Mouse (Mus musculus) liver, embryonic 13.5 days (tissue): ENCODE results near the gene Kdelc1. TPM values are rescaled to one million over a fixed set of nuclear protein-coding genes. Genes with fewer than 3 reads are reported as not detected.

Source experiments
- ATAC-seq: fragments of 200-750 bp; cut with Nextera tagmentation; 2 replicates; pipeline ENCODE4 v1.8.0; 2017; ENCODE audit warnings: low read depth, mild to moderate bottlenecking, moderate number of reproducible peaks, moderate library complexity
- DNase-seq: peaks from one replicate; pipeline ENCODE4 v3.0.0; 2022
- H3K27ac ChIP-seq: fragments of 300-500 bp; sonication (generic); 2 replicates; pipeline ENCODE4 v1.5.1; 2015; ENCODE audit warnings: moderate library complexity, mild to moderate bottlenecking, inconsistent platforms
- H3K27me3 ChIP-seq: fragments of 300-500 bp; sonication (generic); 2 replicates; pipeline ENCODE4 v1.6.1; 2015; ENCODE audit warnings: mild to moderate bottlenecking, inconsistent platforms
- H3K36me3 ChIP-seq: fragments of 300-500 bp; sonication (generic); 2 replicates; pipeline ENCODE4 v1.6.1; 2015; ENCODE audit warnings: mild to moderate bottlenecking, inconsistent platforms
- H3K4me1 ChIP-seq: fragments of 300-500 bp; sonication (generic); replicated peaks from 2 replicates; pipeline ENCODE4 v1.6.1; 2015; ENCODE audit warnings: inconsistent platforms
- H3K4me2 ChIP-seq: fragments of 300-500 bp; sonication (generic); 2 replicates; pipeline ENCODE4 v1.6.1; 2015; ENCODE audit warnings: inconsistent platforms, mild to moderate bottlenecking, moderate library complexity
- H3K4me3 ChIP-seq: fragments of 300-500 bp; sonication (generic); replicated peaks from 2 replicates; pipeline ENCODE4 v1.5.1; 2015; ENCODE audit warnings: mild to moderate bottlenecking, inconsistent platforms
- H3K9ac ChIP-seq: fragments of 300-500 bp; sonication (generic); 2 replicates; pipeline ENCODE4 v1.6.1; 2015; ENCODE audit warnings: mild to moderate bottlenecking, inconsistent platforms
- H3K9me3 ChIP-seq: fragments of 300-500 bp; sonication (generic); replicated peaks from 2 replicates; pipeline ENCODE4 v1.6.1; 2016; ENCODE audit warnings: inconsistent platforms
- WGBS: fragments of 180-500 bp; shearing (Covaris S2); methylation state at CpG from one replicate; pipeline ENCODE4 v1.1.7; 2015; ENCODE audit not compliant: insufficient replicate concordance; 5-methylcytosine and 5-hydroxymethylcytosine counted together
- polyA plus RNA-seq: library from polyadenylated mRNA; unstranded; fragments of >200 nt; fragmentation: Nextera tagmentation; extraction: Ambion mirVana; gene quantifications from 2 replicates; pipeline ENCODE4 v1.2.1, GENCODE M21; 2015

The Kdelc1 gene
- 21.6 and 24.1 TPM in 2 replicates for polyA plus RNA-seq

DNA sequence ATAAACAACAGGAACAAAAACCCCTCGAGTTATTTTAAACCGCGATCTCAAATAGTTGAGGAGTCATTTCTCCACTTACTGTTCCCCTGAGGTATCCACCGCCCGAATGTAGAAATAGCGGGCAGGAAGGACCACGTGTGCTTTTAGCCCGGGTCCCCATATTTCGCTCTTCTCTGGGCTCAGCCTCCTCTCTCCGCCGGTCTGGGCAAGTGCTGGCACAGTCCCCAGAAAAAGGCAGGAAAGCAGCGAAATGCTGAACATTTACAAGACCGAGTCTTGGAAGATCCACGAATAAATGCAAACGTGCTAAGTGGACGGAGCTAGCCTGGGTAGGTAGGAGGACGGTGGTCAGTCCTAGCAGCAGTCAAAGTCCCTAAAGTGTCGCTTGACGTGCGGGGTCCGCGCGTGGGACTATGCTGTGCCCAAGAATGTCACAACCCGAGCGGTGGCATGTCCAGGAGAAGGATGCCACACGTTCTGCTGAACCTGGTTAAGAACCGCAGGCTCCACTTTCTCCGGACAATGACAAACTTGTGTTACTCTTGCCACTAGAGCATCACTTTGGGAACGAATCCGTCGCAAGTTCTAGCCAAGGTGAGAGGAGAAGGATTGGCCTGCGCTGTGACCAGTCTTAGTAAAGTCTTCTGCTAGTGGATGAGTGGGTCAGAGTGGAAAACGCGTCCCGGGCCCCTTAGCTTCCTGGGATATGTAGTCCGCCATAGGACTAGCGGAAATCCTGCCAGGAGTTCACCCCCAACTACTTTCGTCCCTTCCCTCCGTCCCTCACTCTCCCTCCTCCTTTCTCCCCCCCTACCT, at the start of gene Kdelc1, which contains the start of gene Bivm:
Kdelc1 (minus strand) TSS at position 570 of the 816 bp plus-strand sequence.
Bivm (plus strand) TSS at position 719 of the 816 bp plus-strand sequence.
- Histone ChIP-seq H3K27me3 (no peaks in the 10 kb centered on the region), H3K9ac (peak within 1 kb of the TSS; percentile 77), H3K4me2 (peak within 1 kb of the TSS; percentile 92), H3K4me3 (peak within 1 kb of the TSS; percentile 74), H3K9me3 (no peaks in the 10 kb centered on the region), H3K27ac (peak within 1 kb of the TSS; percentile 84), H3K36me3 (peaks cover 16% of the 10 kb centered on the region), H3K4me1 (peaks cover 17% of the 10 kb centered on the region)
- peak; percentile 78 for DNase-seq
- peak; percentile 91 for ATAC-seq
- WGBS: under 1% methylated on average over 39 of the region's 39 CpGs

DNA sequence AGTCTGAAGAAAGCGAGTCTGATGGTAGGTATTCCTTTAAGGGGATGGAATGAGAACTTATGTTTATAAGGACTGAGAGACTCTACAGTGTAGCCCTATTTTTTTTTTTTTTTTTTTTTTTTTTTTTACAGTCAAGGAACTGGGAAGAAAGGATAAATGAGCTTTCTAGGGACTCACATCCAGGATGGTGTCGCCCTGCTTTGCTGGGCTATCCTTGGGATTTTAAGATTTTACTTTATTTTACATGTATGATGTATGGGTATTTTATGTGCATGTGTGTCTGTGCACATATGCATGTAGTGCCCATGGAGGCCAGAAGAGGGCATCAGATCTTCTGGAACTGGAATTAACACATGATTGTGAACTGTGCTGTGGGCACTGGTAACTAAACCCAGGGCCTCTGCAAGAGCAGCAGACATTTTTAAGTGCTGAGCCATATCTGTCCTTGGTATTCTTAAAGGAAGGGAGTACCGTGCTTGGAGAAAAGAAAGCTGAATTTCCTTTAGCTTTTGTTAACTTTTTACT, 49.3 kb upstream of the Kdelc1 start:
- Histone ChIP-seq H3K27ac (no peak overlapping the region), H3K27me3 (no peaks in the 10 kb centered on the region), H3K9me3 (no peaks in the 10 kb centered on the region), H3K36me3 (peaks cover 57% of the 10 kb centered on the region), H3K9ac (no peak overlapping the region), H3K4me3 (no peak overlapping the region), H3K4me1 (no peaks in the 10 kb centered on the region), H3K4me2 (no peak overlapping the region)
- WGBS: 81% methylated on average over 3 of the region's 3 CpGs
- no peak for DNase-seq
- ATAC-seq: no peak

DNA sequence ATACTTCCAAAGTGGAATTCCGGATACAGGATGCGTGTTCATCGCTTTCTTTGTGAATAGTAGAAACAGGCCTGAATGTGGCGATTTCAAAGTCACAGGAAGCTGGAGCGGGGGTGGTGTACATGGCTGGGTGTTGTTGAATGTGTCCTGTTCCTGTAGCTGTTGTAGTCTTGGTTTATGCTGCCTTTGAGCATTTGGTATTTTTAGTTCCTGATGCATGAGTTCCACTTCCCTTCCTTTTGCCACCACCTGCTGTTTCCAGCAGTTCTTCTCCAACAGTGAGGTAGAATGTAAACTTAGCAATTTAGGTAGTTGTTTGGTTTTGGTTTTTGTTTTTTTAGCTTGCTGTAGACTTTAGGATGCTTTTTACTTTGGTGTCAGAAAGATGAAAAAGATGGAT, 43.8 kb upstream of the Kdelc1 start:
- Histone ChIP-seq H3K4me3 (no peak overlapping the region), H3K9me3 (no peaks in the 10 kb centered on the region), H3K4me2 (no peak overlapping the region), H3K27me3 (no peaks in the 10 kb centered on the region), H3K4me1 (no peaks in the 10 kb centered on the region), H3K27ac (no peak overlapping the region), H3K9ac (no peak overlapping the region), H3K36me3 (peaks cover 67% of the 10 kb centered on the region)
- ATAC-seq (no peak), DNase-seq (no peak)
- 83% methylated on average over 5 of the region's 5 CpGs for WGBS

DNA sequence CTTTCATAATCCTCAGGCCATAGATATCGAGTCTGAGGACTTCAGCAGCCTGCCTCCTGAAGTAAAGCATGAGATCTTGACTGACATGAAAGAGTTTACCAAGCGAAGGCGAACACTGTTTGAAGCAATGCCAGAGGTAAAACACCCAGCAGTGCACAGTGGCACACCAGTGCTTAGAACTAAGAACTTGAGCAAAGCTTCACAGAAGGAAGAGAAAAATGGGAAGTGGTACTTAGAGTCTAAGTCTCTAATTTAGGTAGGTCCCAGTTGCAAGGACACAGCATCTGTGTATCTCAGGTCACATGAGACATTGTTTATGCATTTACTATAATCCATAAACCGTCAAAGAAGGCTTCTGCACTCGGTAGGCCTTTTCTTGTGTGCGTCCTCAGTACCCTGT, 43.2 kb upstream of the Kdelc1 start:
- no peaks in the 10 kb centered on the region for H3K4me1 ChIP-seq
- no peaks in the 10 kb centered on the region for H3K9me3 ChIP-seq
- no peak overlapping the region for H3K4me3 ChIP-seq
- H3K27me3 ChIP-seq: no peaks in the 10 kb centered on the region
- no peak for DNase-seq
- no peak for ATAC-seq
- peaks cover 62% of the 10 kb centered on the region for H3K36me3 ChIP-seq
- WGBS: 83% methylated on average over 6 of the region's 6 CpGs
- no peak overlapping the region for H3K9ac ChIP-seq
- no peak overlapping the region for H3K4me2 ChIP-seq
- no peak overlapping the region for H3K27ac ChIP-seq

DNA sequence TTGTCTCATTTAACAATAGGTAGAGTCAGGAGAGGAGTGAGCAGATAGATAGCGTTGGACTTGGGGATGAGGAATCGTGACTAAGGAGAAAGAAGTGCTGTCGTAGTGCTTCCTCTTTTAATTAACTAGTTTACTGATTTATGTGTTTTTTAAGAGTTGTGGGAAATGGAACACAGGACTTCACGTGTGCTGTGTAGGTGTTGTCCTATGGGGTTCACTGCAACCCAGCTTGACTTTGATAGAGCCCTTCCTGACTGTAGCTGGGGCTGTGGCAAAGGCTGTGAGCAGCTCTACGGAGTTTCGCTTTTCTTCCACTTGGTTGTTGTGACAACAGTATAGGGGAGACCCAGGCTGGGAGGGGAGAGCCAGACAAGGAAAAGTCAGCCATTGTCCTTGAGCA, 39.7 kb upstream of the Kdelc1 start:
- DNase-seq (no peak), ATAC-seq (no peak)
- no peaks in the 10 kb centered on the region for H3K27me3 ChIP-seq
- no peak overlapping the region for H3K4me3 ChIP-seq
- no peak overlapping the region for H3K27ac ChIP-seq
- peaks cover 45% of the 10 kb centered on the region for H3K36me3 ChIP-seq
- no peak overlapping the region for H3K9ac ChIP-seq
- 77% methylated on average over 6 of the region's 6 CpGs for WGBS
- H3K4me2 ChIP-seq: no peak overlapping the region
- no peaks in the 10 kb centered on the region for H3K9me3 ChIP-seq
- no peaks in the 10 kb centered on the region for H3K4me1 ChIP-seq

DNA sequence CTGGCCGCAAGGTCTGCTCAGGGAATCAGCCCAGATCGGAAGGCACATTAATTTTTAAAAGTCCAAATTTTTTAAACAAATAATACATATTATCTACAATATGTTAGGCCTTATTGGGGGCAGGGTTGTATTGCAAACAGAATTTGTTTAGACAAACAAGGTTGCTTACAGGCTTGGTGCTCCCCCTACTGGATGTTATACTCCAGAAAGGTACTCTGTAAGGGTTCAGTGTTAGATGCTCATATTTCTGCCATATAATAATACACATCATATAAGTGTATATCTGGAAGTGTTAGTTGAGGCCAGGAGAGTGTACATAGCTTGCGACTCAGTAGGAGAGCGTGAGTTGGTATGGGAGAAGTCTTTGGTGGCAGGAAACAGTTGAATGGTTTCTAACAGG, 36.7 kb upstream of the Kdelc1 start:
- Histone ChIP-seq H3K27me3 (no peaks in the 10 kb centered on the region), H3K4me3 (no peak overlapping the region), H3K9ac (no peak overlapping the region), H3K27ac (no peak overlapping the region), H3K4me2 (no peak overlapping the region), H3K4me1 (no peaks in the 10 kb centered on the region), H3K36me3 (peaks cover 23% of the 10 kb centered on the region), H3K9me3 (no peaks in the 10 kb centered on the region)
- ATAC-seq: peak; percentile 45; the same call in 1 of the 2 replicates
- 79% methylated on average over 4 of the region's 4 CpGs for WGBS
- DNase-seq: no peak

DNA sequence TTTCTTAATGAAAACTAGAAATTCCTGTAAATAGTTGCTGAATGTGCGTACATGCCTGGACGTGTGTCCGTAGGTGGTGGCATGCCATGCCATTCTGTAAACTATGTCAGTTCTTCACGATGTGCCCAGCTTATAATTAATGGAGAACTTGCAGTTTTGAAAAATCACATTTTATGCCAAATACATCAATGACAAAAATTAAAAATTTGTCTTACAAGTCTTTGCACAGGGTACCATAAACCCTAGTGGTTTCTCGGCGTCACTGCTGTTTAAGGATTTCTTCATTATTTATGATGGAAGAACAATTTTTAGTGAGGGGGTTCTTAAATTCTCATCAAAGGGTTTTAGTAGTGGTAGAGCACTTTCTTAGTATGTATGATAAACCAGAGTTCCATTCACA, 30.1 kb upstream of the Kdelc1 start:
- no peaks in the 10 kb centered on the region for H3K9me3 ChIP-seq
- no peaks in the 10 kb centered on the region for H3K36me3 ChIP-seq
- WGBS: 43% methylated on average over 6 of the region's 6 CpGs
- H3K4me2 ChIP-seq: peak overlapping the region; percentile 88
- no peak for ATAC-seq
- peak overlapping the region; percentile 89; the same call in 1 of the 2 replicates for H3K27ac ChIP-seq
- H3K4me1 ChIP-seq: peaks cover 12% of the 10 kb centered on the region
- H3K27me3 ChIP-seq: no peaks in the 10 kb centered on the region
- peak overlapping the region; percentile 91 for H3K4me3 ChIP-seq
- H3K9ac ChIP-seq: peak overlapping the region; percentile 90
- no peak for DNase-seq

DNA sequence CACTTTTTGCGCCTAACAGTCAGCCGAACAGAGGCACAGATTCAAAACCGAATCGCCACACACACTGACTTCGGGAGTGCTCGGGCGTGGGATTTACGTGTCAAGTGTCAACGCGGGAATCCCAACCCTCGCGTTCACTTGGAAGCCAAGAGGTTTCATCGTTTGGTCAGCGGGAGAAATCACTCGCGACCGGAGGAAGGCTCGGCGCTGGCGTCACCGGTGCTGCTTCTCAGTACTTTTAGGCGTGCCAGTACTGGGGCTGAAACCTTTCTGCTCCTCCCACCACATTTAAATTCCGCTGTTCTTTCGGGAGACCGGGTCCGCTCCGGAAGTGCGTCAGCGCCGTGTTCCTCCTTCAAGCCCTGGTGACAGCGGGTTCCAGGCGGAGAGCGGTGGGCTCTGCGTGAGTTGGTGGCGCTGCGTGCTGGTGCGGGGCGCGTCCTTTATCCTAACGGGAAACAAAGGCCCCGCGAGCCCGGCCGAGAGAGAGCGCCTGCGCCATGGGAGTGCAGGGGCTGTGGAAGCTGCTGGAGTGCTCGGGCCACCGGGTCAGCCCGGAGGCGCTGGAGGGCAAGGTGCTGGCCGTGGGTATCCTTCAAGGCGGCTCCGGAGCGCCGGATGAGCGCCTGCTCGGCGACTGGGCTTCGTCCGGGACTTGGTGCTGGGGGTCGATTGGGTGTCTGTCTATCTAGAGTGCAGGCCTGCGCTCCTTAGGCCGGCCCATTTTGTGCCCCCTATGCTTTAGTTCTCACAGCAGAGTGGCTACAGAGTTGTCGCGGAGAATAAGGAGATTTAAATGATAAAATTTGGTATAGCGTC, 29.2 kb upstream of the Kdelc1 start, which contains the start of gene Ercc5:
Ercc5 (plus strand) TSS at position 182 of the 819 bp plus-strand sequence.
- DNase-seq (peak; percentile 79), ATAC-seq (peak; percentile 97)
- under 1% methylated on average over 66 of the region's 66 CpGs for WGBS
- Histone ChIP-seq H3K9ac (peak within 1 kb of the TSS; percentile 90), H3K9me3 (no peaks in the 10 kb centered on the region), H3K4me1 (peaks cover 12% of the 10 kb centered on the region), H3K27me3 (no peaks in the 10 kb centered on the region), H3K36me3 (no peaks in the 10 kb centered on the region), H3K27ac (peak within 1 kb of the TSS; percentile 89), H3K4me2 (peak within 1 kb of the TSS; percentile 88), H3K4me3 (peak within 1 kb of the TSS; percentile 91)

DNA sequence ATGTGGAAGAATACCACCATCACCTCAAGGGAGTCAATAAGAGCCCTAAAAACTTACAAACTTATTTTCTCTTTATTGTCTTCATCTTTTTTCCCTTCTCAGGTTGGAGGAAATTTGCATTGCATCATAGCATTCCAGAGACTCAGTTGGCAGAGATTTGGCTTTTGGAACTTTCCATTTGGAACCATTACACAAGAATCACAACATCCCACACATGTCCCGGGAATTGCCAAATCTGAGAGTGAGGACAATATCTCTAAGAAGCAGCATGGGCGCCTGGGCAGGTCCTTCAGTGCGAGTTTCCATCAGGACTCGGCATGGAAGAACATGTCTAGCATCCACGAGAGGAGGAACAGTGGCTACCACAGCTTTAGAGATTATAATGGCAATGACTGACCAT, 24.1 kb upstream of the Kdelc1 start:
- Histone ChIP-seq H3K4me1 (peaks cover 4% of the 10 kb centered on the region), H3K27me3 (no peaks in the 10 kb centered on the region), H3K36me3 (peaks cover 3% of the 10 kb centered on the region), H3K4me3 (no peak overlapping the region), H3K9me3 (no peaks in the 10 kb centered on the region), H3K9ac (no peak overlapping the region), H3K27ac (no peak overlapping the region), H3K4me2 (no peak overlapping the region)
- WGBS: 66% methylated on average over 5 of the region's 5 CpGs
- DNase-seq (no peak), ATAC-seq (no peak)

DNA sequence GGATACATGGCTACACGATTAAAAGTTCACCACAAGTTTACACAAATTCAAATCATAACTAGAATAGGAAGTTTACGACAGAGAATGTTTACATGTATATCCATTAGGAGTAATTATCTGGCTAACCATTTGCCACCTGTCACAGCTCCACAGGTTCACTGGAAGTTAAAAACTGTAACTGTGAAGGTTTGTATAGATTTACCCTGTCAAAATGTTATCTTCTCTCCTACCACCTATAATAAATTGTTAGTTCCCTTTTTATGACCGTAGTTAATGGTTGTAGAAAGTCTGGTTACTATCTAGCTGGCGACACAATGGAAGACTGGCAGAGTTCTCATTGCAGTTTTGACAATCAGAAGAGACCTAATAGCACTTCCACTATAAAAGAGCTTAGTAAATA, 21.6 kb upstream of the Kdelc1 start:
- no peaks in the 10 kb centered on the region for H3K9me3 ChIP-seq
- H3K4me2 ChIP-seq: no peak overlapping the region
- H3K27me3 ChIP-seq: no peaks in the 10 kb centered on the region
- H3K27ac ChIP-seq: no peak overlapping the region
- peaks cover 6% of the 10 kb centered on the region for H3K36me3 ChIP-seq
- WGBS: 58% methylated on average over 4 of the region's 4 CpGs
- H3K4me1 ChIP-seq: no peaks in the 10 kb centered on the region
- ATAC-seq (no peak), DNase-seq (no peak)
- H3K9ac ChIP-seq: no peak overlapping the region
- H3K4me3 ChIP-seq: no peak overlapping the region

DNA sequence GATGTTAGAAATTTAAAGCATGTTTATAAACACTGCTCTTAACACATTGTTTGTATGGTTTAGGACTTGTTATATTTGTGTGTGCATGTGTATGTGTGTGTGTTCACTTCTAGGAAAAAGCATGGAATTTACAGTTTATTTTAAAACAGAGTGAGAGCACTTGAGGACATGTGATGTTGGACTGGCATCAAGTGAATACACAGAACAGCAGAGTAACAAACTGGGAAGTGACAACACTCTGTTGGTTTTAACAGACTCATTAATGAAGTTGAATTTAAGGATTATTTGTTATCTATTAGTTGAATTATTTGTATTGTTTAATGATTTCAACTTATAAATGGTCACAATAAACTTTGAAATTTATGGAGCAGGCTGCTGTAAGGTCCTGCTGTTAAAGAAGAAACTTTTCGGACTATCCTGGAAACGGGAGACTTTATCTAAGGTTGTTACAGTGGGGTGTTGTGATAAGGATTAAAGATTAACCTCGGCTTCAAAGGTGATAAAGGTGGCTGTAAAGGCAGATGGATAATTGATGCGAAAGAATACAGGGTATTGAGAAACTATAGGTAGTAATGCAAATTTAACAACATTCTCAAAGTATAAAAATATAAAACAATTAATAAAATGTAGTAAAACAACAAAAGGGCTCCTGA, 11.4 kb upstream of the Kdelc1 start:
- 47% methylated on average over 4 of the region's 4 CpGs for WGBS
- H3K4me1 ChIP-seq: no peaks in the 10 kb centered on the region
- H3K4me3 ChIP-seq: no peak overlapping the region
- H3K9ac ChIP-seq: no peak overlapping the region
- no peak for ATAC-seq
- H3K27ac ChIP-seq: no peak overlapping the region
- H3K36me3 ChIP-seq: no peaks in the 10 kb centered on the region
- no peak overlapping the region for H3K4me2 ChIP-seq
- H3K27me3 ChIP-seq: no peaks in the 10 kb centered on the region
- DNase-seq: no peak
- H3K9me3 ChIP-seq: no peaks in the 10 kb centered on the region
